Mouse (Mus musculus): ENCODE results near the gene Olfr402. TPM values are rescaled to one million over a fixed set of nuclear protein-coding genes. Genes with fewer than 3 reads are reported as not detected.
"Not testable (repeated sequence)": the region's sequence is repeated elsewhere in the genome, so short reads cannot be mapped to it uniquely, and the experiment has no call there.

Gene Olfr402
- polyA plus RNA-seq (2014; fragmentation: Nextera tagmentation; extraction: Ambion mirVana), result not detected in 2 replicates

GRCm38 (mm10) chr11:74153229-74153628 lies at the start of gene Olfr402:
Olfr402 (plus strand) TSS chr11:74153529.
- no peak within 1 kb of the TSS for H3K27ac ChIP-seq (replicated peaks; ENCODE audit: low read depth, low read length)
- no peak for DNase-seq
- H3K27me3 ChIP-seq (ENCODE audit: control insufficient read depth, insufficient read depth, low read length), result no peaks in the 10 kb centered on the region
- no peak within 1 kb of the TSS for H3K9ac ChIP-seq (replicated peaks; ENCODE audit: low read length)
- no peaks in the 10 kb centered on the region for H3K36me3 ChIP-seq (ENCODE audit: control insufficient read depth, insufficient read depth, low read length)
- no peak within 1 kb of the TSS for H3K4me2 ChIP-seq (ENCODE audit: low read length)
- ATAC-seq (ENCODE audit: low FRiP score, low TSS enrichment), result no peak
- H3K4me3 ChIP-seq (replicated peaks; ENCODE audit: low read depth, low read length), result no peak within 1 kb of the TSS
- H3K4me1 ChIP-seq (ENCODE audit: control insufficient read depth, insufficient read depth, low read length), result no peaks in the 10 kb centered on the region
- H3K9me3 ChIP-seq (ENCODE audit: control insufficient read depth, low read length), result peaks cover 19% of the 10 kb centered on the region
- WGBS, result 60% methylated on average over 3 of the region's 3 CpGs

GRCm38 (mm10) chr11:74105066-74105465 lies 48.3 kb upstream of the Olfr402 start:
- H3K4me2 ChIP-seq (ENCODE audit: low read length), result no peak overlapping the region
- no peaks in the 10 kb centered on the region for H3K4me1 ChIP-seq (ENCODE audit: control insufficient read depth, insufficient read depth, low read length)
- H3K36me3 ChIP-seq (ENCODE audit: control insufficient read depth, insufficient read depth, low read length), result no peaks in the 10 kb centered on the region
- H3K9me3 ChIP-seq (ENCODE audit: control insufficient read depth, low read length), result peaks cover 10% of the 10 kb centered on the region; the same call in 1 of the 2 replicates
- no peak overlapping the region for H3K4me3 ChIP-seq (replicated peaks; ENCODE audit: low read depth, low read length)
- 41% methylated on average over 5 of the region's 5 CpGs for WGBS
- ATAC-seq (ENCODE audit: low FRiP score, low TSS enrichment) (no peak), DNase-seq (peak; percentile 0)
- H3K27ac ChIP-seq (replicated peaks; ENCODE audit: low read depth, low read length), result no peak overlapping the region
- H3K9ac ChIP-seq (replicated peaks; ENCODE audit: low read length), result no peak overlapping the region
- no peaks in the 10 kb centered on the region for H3K27me3 ChIP-seq (ENCODE audit: control insufficient read depth, insufficient read depth, low read length)

GRCm38 (mm10) chr11:74113412-74113811 lies 39.9 kb upstream of the Olfr402 start, which contains the start of gene Olfr401:
Olfr401 (plus strand) TSS chr11:74113712.
- Histone ChIP-seq H3K27ac (replicated peaks; ENCODE audit: low read depth, low read length) (no peak within 1 kb of the TSS), H3K9me3 (ENCODE audit: control insufficient read depth, low read length) (peaks cover 11% of the 10 kb centered on the region; the same call in 1 of the 2 replicates), H3K27me3 (ENCODE audit: control insufficient read depth, insufficient read depth, low read length) (no peaks in the 10 kb centered on the region), H3K9ac (replicated peaks; ENCODE audit: low read length) (no peak within 1 kb of the TSS), H3K4me2 (ENCODE audit: low read length) (no peak within 1 kb of the TSS), H3K36me3 (ENCODE audit: control insufficient read depth, insufficient read depth, low read length) (no peaks in the 10 kb centered on the region), H3K4me3 (replicated peaks; ENCODE audit: low read depth, low read length) (no peak within 1 kb of the TSS), H3K4me1 (ENCODE audit: control insufficient read depth, insufficient read depth, low read length) (no peaks in the 10 kb centered on the region)
- ATAC-seq (ENCODE audit: low FRiP score, low TSS enrichment) (no peak), DNase-seq (no peak)

- H3K4me2 ChIP-seq (ENCODE audit: low read length); H3K36me3 ChIP-seq (ENCODE audit: control insufficient read depth, insufficient read depth, low read length); ATAC-seq (ENCODE audit: low FRiP score, low TSS enrichment); H3K27me3 ChIP-seq (ENCODE audit: control insufficient read depth, insufficient read depth, low read length); H3K4me1 ChIP-seq (ENCODE audit: control insufficient read depth, insufficient read depth, low read length); H3K9ac ChIP-seq (replicated peaks; ENCODE audit: low read length); H3K27ac ChIP-seq (replicated peaks; ENCODE audit: low read depth, low read length); H3K4me3 ChIP-seq (replicated peaks; ENCODE audit: low read depth, low read length); DNase-seq: not testable (repeated sequence)
- H3K9me3 ChIP-seq (ENCODE audit: control insufficient read depth, low read length), result peaks cover 33% of the 10 kb centered on the region
- 24% methylated on average over 1 of the region's 1 CpGs for WGBS
These were observed 13.3 kb upstream of the Olfr402 start for GRCm38 (mm10) chr11:74140001-74140400.

GRCm38 (mm10) chr11:74145866-74146265 lies 7.5 kb upstream of the Olfr402 start:
- DNase-seq (no peak), ATAC-seq (ENCODE audit: low FRiP score, low TSS enrichment) (no peak)
- no peak overlapping the region for H3K9ac ChIP-seq (replicated peaks; ENCODE audit: low read length)
- peaks cover 31% of the 10 kb centered on the region for H3K9me3 ChIP-seq (ENCODE audit: control insufficient read depth, low read length)
- H3K27ac ChIP-seq (replicated peaks; ENCODE audit: low read depth, low read length), result no peak overlapping the region
- H3K4me1 ChIP-seq (ENCODE audit: control insufficient read depth, insufficient read depth, low read length), result no peaks in the 10 kb centered on the region
- no peak overlapping the region for H3K4me2 ChIP-seq (ENCODE audit: low read length)
- no peak overlapping the region for H3K4me3 ChIP-seq (replicated peaks; ENCODE audit: low read depth, low read length)
- H3K36me3 ChIP-seq (ENCODE audit: control insufficient read depth, insufficient read depth, low read length), result no peaks in the 10 kb centered on the region
- H3K27me3 ChIP-seq (ENCODE audit: control insufficient read depth, insufficient read depth, low read length), result no peaks in the 10 kb centered on the region

GRCm38 (mm10) chr11:74168771-74169170 lies 15.4 kb downstream of the Olfr402 start:
- DNase-seq (no peak), ATAC-seq (ENCODE audit: low FRiP score, low TSS enrichment) (no peak)
- Histone ChIP-seq H3K4me1 (ENCODE audit: control insufficient read depth, insufficient read depth, low read length) (no peaks in the 10 kb centered on the region), H3K27ac (replicated peaks; ENCODE audit: low read depth, low read length) (no peak overlapping the region), H3K36me3 (ENCODE audit: control insufficient read depth, insufficient read depth, low read length) (no peaks in the 10 kb centered on the region), H3K4me2 (ENCODE audit: low read length) (no peak overlapping the region), H3K9me3 (ENCODE audit: control insufficient read depth, low read length) (peaks cover 7% of the 10 kb centered on the region), H3K27me3 (ENCODE audit: control insufficient read depth, insufficient read depth, low read length) (no peaks in the 10 kb centered on the region), H3K9ac (replicated peaks; ENCODE audit: low read length) (no peak overlapping the region), H3K4me3 (replicated peaks; ENCODE audit: low read depth, low read length) (no peak overlapping the region)

GRCm38 (mm10) chr11:74183168-74183567 lies 29.8 kb downstream of the Olfr402 start:
- H3K9ac ChIP-seq (replicated peaks; ENCODE audit: low read length), result no peak overlapping the region
- no peaks in the 10 kb centered on the region for H3K27me3 ChIP-seq (ENCODE audit: control insufficient read depth, insufficient read depth, low read length)
- no peak overlapping the region for H3K4me3 ChIP-seq (replicated peaks; ENCODE audit: low read depth, low read length)
- WGBS, result 81% methylated on average over 4 of the region's 4 CpGs
- H3K4me1 ChIP-seq (ENCODE audit: control insufficient read depth, insufficient read depth, low read length), result no peaks in the 10 kb centered on the region
- peaks cover 22% of the 10 kb centered on the region; the same call in 1 of the 2 replicates for H3K9me3 ChIP-seq (ENCODE audit: control insufficient read depth, low read length)
- H3K27ac ChIP-seq (replicated peaks; ENCODE audit: low read depth, low read length), result no peak overlapping the region
- no peak overlapping the region for H3K4me2 ChIP-seq (ENCODE audit: low read length)
- DNase-seq (no peak), ATAC-seq (ENCODE audit: low FRiP score, low TSS enrichment) (no peak)
- no peaks in the 10 kb centered on the region for H3K36me3 ChIP-seq (ENCODE audit: control insufficient read depth, insufficient read depth, low read length)

- Histone ChIP-seq H3K27me3 (ENCODE audit: control insufficient read depth, insufficient read depth, low read length) (no peaks in the 10 kb centered on the region), H3K9ac (replicated peaks; ENCODE audit: low read length) (no peak overlapping the region), H3K9me3 (ENCODE audit: control insufficient read depth, low read length) (peaks cover 22% of the 10 kb centered on the region; the same call in 1 of the 2 replicates), H3K27ac (replicated peaks; ENCODE audit: low read depth, low read length) (no peak overlapping the region), H3K4me2 (ENCODE audit: low read length) (no peak overlapping the region), H3K36me3 (ENCODE audit: control insufficient read depth, insufficient read depth, low read length) (no peaks in the 10 kb centered on the region), H3K4me3 (replicated peaks; ENCODE audit: low read depth, low read length) (no peak overlapping the region), H3K4me1 (ENCODE audit: control insufficient read depth, insufficient read depth, low read length) (no peaks in the 10 kb centered on the region)
- 84% methylated on average over 4 of the region's 4 CpGs for WGBS
- no peak for ATAC-seq (ENCODE audit: low FRiP score, low TSS enrichment)
- no peak for DNase-seq
These were observed 30.4 kb downstream of the Olfr402 start for GRCm38 (mm10) chr11:74183745-74184144.

- no peaks in the 10 kb centered on the region for H3K27me3 ChIP-seq (ENCODE audit: control insufficient read depth, insufficient read depth, low read length)
- H3K36me3 ChIP-seq (ENCODE audit: control insufficient read depth, insufficient read depth, low read length), result no peaks in the 10 kb centered on the region
- DNase-seq (no peak), ATAC-seq (ENCODE audit: low FRiP score, low TSS enrichment) (no peak)
- H3K9me3 ChIP-seq (ENCODE audit: control insufficient read depth, low read length), result peaks cover 10% of the 10 kb centered on the region; the same call in 1 of the 2 replicates
- no peak within 1 kb of the TSS for H3K4me2 ChIP-seq (ENCODE audit: low read length)
- no peak within 1 kb of the TSS for H3K27ac ChIP-seq (replicated peaks; ENCODE audit: low read depth, low read length)
- no peak within 1 kb of the TSS for H3K4me3 ChIP-seq (replicated peaks; ENCODE audit: low read depth, low read length)
- H3K4me1 ChIP-seq (ENCODE audit: control insufficient read depth, insufficient read depth, low read length), result no peaks in the 10 kb centered on the region
- no peak within 1 kb of the TSS for H3K9ac ChIP-seq (replicated peaks; ENCODE audit: low read length)
These were observed 32.6 kb downstream of the Olfr402 start, which contains the start of gene Olfr403 for GRCm38 (mm10) chr11:74185949-74186348. Olfr403 (plus strand) TSS chr11:74186249.

Measured in midbrain, embryonic 14.5 days (tissue).